Mouse (Mus musculus) brain, embryonic 14.5 days (tissue): ENCODE data around the gene Gdap1l1.

Experiments
- CTCF ChIP-seq: fragments of 200-500 bp; IDR thresholded peaks from 2 replicates; pipeline ENCODE4 v1.5.1; 2012; ENCODE audit warnings: inconsistent platforms, mild to moderate bottlenecking, moderate library complexity, borderline replicate concordance; ENCODE audit not compliant: insufficient read depth, insufficient read length; ENCODE audit errors: extremely low read depth
- POLR2A ChIP-seq: fragments of 200-500 bp; IDR thresholded peaks from 2 replicates; pipeline ENCODE4 v1.6.1; 2012; ENCODE audit warnings: mild to moderate bottlenecking, inconsistent platforms, borderline replicate concordance; ENCODE audit not compliant: poor library complexity, insufficient read depth, insufficient read length, severe bottlenecking; ENCODE audit errors: extremely low read depth

DNA sequence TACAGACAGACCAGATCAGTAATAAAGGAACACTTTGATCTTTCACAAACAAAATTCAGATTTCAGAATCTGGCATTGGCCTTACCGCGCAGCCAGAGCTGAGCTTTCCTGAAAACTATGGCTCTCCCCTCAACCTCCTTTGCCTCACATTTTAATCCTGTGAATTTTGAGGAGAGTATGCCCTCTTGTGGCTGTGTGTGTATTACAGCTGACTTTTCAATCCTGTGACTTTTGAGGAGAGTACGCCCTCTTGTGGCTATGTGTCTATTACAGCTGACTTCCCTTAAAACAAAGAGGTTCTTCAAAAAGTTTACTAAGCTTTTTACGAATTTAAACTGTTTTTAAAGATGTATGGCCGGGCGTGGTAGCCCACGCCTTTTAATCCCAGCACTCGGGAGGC, 37.1 kb upstream of the Gdap1l1 start:
- no peak for TF ChIP-seq POLR2A
- peak; percentile 91 for TF ChIP-seq CTCF
